Mouse (Mus musculus): ENCODE results near the gene Iffo1. TPM values are rescaled to one million over a fixed set of nuclear protein-coding genes. Genes with fewer than 3 reads are reported as not detected.
A peak's percentile ranks its signal among the peaks of the same experiment; 100 is the strongest.

Iffo1 gene
- polyA plus RNA-seq, 1 experiment, result 90.4 TPM

- Histone ChIP-seq H3K27me3 (ENCODE audit: control insufficient read depth, insufficient read depth, low read length) (no peaks in the 10 kb centered on the region), H3K27ac (ENCODE audit: control insufficient read depth, insufficient read depth, low read length) (no peak overlapping the region), H3K36me3 (ENCODE audit: control insufficient read depth, insufficient read depth, low read length) (peaks cover 97% of the 10 kb centered on the region), H3K4me3 (ENCODE audit: control insufficient read depth, insufficient read depth, low read length) (no peak overlapping the region), H3K4me1 (replicated peaks; ENCODE audit: control insufficient read depth, insufficient read depth, low read length) (no peaks in the 10 kb centered on the region)
- WGBS, result 93% methylated on average over 11 of the region's 11 CpGs
- DNase-seq, result no peak
- no peak for TF ChIP-seq POLR2A (IDR thresholded peaks at IDR 0.05; ENCODE audit: control insufficient read depth, extremely low read depth, insufficient read depth, low read length, poor library complexity)
- TF ChIP-seq CTCF (IDR thresholded peaks at IDR 0.05; ENCODE audit: borderline replicate concordance, control insufficient read depth, extremely low read depth, insufficient read depth, low read length, poor library complexity), result no peak
Measured at GRCm38 (mm10) chr6:125112553-125112952, 32.5 kb upstream of the Iffo1 start.

- H3K4me1 ChIP-seq (replicated peaks; ENCODE audit: control insufficient read depth, insufficient read depth, low read length), result no peaks in the 10 kb centered on the region
- TF ChIP-seq POLR2A (IDR thresholded peaks at IDR 0.05; ENCODE audit: control insufficient read depth, extremely low read depth, insufficient read depth, low read length, poor library complexity) (no peak), CTCF (IDR thresholded peaks at IDR 0.05; ENCODE audit: borderline replicate concordance, control insufficient read depth, extremely low read depth, insufficient read depth, low read length, poor library complexity) (no peak)
- H3K4me3 ChIP-seq (ENCODE audit: control insufficient read depth, insufficient read depth, low read length), result no peak overlapping the region
- no peak for DNase-seq
- no peaks in the 10 kb centered on the region for H3K27me3 ChIP-seq (ENCODE audit: control insufficient read depth, insufficient read depth, low read length)
- peaks cover 94% of the 10 kb centered on the region for H3K36me3 ChIP-seq (ENCODE audit: control insufficient read depth, insufficient read depth, low read length)
- 97% methylated on average over 8 of the region's 8 CpGs for WGBS
- H3K27ac ChIP-seq (ENCODE audit: control insufficient read depth, insufficient read depth, low read length), result no peak overlapping the region
Measured at GRCm38 (mm10) chr6:125119387-125119786, 25.7 kb upstream of the Iffo1 start.

- peaks cover 13% of the 10 kb centered on the region for H3K4me1 ChIP-seq (replicated peaks; ENCODE audit: control insufficient read depth, insufficient read depth, low read length)
- no peak overlapping the region for H3K27ac ChIP-seq (ENCODE audit: control insufficient read depth, insufficient read depth, low read length)
- peaks cover 40% of the 10 kb centered on the region for H3K36me3 ChIP-seq (ENCODE audit: control insufficient read depth, insufficient read depth, low read length)
- no peaks in the 10 kb centered on the region for H3K27me3 ChIP-seq (ENCODE audit: control insufficient read depth, insufficient read depth, low read length)
- TF ChIP-seq POLR2A (IDR thresholded peaks at IDR 0.05; ENCODE audit: control insufficient read depth, extremely low read depth, insufficient read depth, low read length, poor library complexity), result no peak
- 98% methylated on average over 12 of the region's 12 CpGs for WGBS
- DNase-seq, result no peak
- H3K4me3 ChIP-seq (ENCODE audit: control insufficient read depth, insufficient read depth, low read length), result no peak overlapping the region
Measured at GRCm38 (mm10) chr6:125128724-125129123, 16.3 kb upstream of the Iffo1 start.

- Histone ChIP-seq H3K4me1 (replicated peaks; ENCODE audit: control insufficient read depth, insufficient read depth, low read length) (peaks cover 13% of the 10 kb centered on the region), H3K27me3 (ENCODE audit: control insufficient read depth, insufficient read depth, low read length) (no peaks in the 10 kb centered on the region), H3K36me3 (ENCODE audit: control insufficient read depth, insufficient read depth, low read length) (peaks cover 32% of the 10 kb centered on the region), H3K27ac (ENCODE audit: control insufficient read depth, insufficient read depth, low read length) (peak overlapping the region; percentile 65), H3K4me3 (ENCODE audit: control insufficient read depth, insufficient read depth, low read length) (no peak overlapping the region)
- DNase-seq, result peak; percentile 38
- 67% methylated on average over 20 of the region's 20 CpGs for WGBS
- TF ChIP-seq POLR2A (IDR thresholded peaks at IDR 0.05; ENCODE audit: control insufficient read depth, extremely low read depth, insufficient read depth, low read length, poor library complexity) (no peak), CTCF (IDR thresholded peaks at IDR 0.05; ENCODE audit: borderline replicate concordance, control insufficient read depth, extremely low read depth, insufficient read depth, low read length, poor library complexity) (no peak)
Measured at GRCm38 (mm10) chr6:125129710-125130402, 15.2 kb upstream of the Iffo1 start.

GRCm38 (mm10) chr6:125131302-125132156 lies 13.5 kb upstream of the Iffo1 start, which contains the start of gene Nop2:
Nop2 (plus strand) TSS chr6:125131909.
- Histone ChIP-seq H3K36me3 (ENCODE audit: control insufficient read depth, insufficient read depth, low read length) (peaks cover 23% of the 10 kb centered on the region), H3K4me3 (ENCODE audit: control insufficient read depth, insufficient read depth, low read length) (peak within 1 kb of the TSS; percentile 77), H3K4me1 (replicated peaks; ENCODE audit: control insufficient read depth, insufficient read depth, low read length) (peaks cover 13% of the 10 kb centered on the region), H3K27me3 (ENCODE audit: control insufficient read depth, insufficient read depth, low read length) (no peaks in the 10 kb centered on the region), H3K27ac (ENCODE audit: control insufficient read depth, insufficient read depth, low read length) (peak within 1 kb of the TSS; percentile 57)
- 0 out of 2 replicates have a peak, but pooled peaks have one; percentile 37 for TF ChIP-seq CTCF (IDR thresholded peaks at IDR 0.05; ENCODE audit: borderline replicate concordance, control insufficient read depth, extremely low read depth, insufficient read depth, low read length, poor library complexity)
- TF ChIP-seq POLR2A (IDR thresholded peaks at IDR 0.05; ENCODE audit: control insufficient read depth, extremely low read depth, insufficient read depth, low read length, poor library complexity), result peak; percentile 59; the same call in 1 of the 2 replicates
- WGBS, result under 1% methylated on average over 66 of the region's 66 CpGs
- peak; percentile 86 for DNase-seq

- TF ChIP-seq CTCF (IDR thresholded peaks at IDR 0.05; ENCODE audit: borderline replicate concordance, control insufficient read depth, extremely low read depth, insufficient read depth, low read length, poor library complexity) (no peak), POLR2A (IDR thresholded peaks at IDR 0.05; ENCODE audit: control insufficient read depth, extremely low read depth, insufficient read depth, low read length, poor library complexity) (no peak)
- peak overlapping the region; percentile 77 for H3K4me3 ChIP-seq (ENCODE audit: control insufficient read depth, insufficient read depth, low read length)
- H3K27ac ChIP-seq (ENCODE audit: control insufficient read depth, insufficient read depth, low read length), result no peak overlapping the region
- H3K36me3 ChIP-seq (ENCODE audit: control insufficient read depth, insufficient read depth, low read length), result peaks cover 25% of the 10 kb centered on the region
- DNase-seq, result no peak
- peaks cover 13% of the 10 kb centered on the region for H3K4me1 ChIP-seq (replicated peaks; ENCODE audit: control insufficient read depth, insufficient read depth, low read length)
- no peaks in the 10 kb centered on the region for H3K27me3 ChIP-seq (ENCODE audit: control insufficient read depth, insufficient read depth, low read length)
- WGBS, result 4% methylated on average over 11 of the region's 11 CpGs
Measured at GRCm38 (mm10) chr6:125132470-125132869, 12.6 kb upstream of the Iffo1 start.

All from thymus, adult 2 months (tissue).